In the genomic region with DNA sequence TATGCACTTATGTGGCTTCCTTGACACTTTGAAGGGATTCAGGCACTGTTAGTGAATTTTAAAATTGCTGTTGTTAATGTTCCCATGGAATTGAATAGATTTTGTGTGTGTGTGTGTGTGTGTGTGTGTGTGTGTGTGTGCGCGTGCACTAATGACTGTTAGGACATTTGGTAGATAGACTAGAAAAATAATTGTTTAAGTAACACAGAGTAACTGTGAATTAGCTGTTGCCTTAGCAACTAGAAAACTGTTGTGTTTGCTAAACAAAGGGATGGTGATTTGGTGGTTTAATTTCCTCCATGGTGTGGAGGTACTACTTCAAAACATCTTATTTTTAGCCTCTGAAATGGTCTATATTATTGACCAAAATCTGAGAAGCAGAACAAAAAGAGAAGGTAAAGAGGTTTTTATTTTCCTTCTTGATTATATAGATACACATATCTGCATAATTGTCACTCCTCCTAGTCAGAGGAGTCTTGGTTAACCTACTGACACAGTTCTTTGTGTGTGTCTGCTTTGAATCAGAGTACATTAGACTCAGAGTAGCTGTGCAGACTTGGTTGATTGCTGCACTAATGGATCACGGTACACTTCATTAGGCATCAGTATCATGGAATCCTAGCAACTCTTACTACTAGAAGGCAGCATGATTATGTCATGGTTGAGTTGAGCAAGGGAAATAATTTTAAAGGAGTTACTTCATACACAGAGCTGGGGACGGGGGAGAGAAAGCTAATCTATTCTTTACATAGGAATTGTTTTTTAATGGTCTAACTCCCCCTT, we compare ENCODE assay signal across 17 mouse cellular contexts. TPM values are rescaled to one million over a fixed set of nuclear protein-coding genes. Genes with fewer than 3 reads are reported as not detected.
DNase-seq lines count a peak whose midpoint lies in the region; ATAC-seq and TF ChIP-seq lines count a peak whose summit lies in the region.
"Had no signal": no experiment of that assay in that cellular context is flagged by ENCODE, and none has a peak within 500 bp of the region (broad histone marks: within the 10 kb centered on the region; RNA-seq: fewer than 3 reads in every experiment).

No protein-coding gene starts in this region.

- 81% methylated on average over 4 of the region's 4 CpGs for WGBS in embryonic facial prominence, embryonic 14.5 days
- WGBS in embryonic facial prominence, embryonic 10.5 days, result 90% methylated on average over 4 of the region's 4 CpGs
- 47% methylated on average over 4 of the region's 4 CpGs for WGBS in hindbrain, embryonic 14.5 days
- WGBS in midbrain, postnatal 0 days, result 74% methylated on average over 4 of the region's 4 CpGs

- H3K4me1 ChIP-seq in embryonic facial prominence, embryonic 14.5 days (ENCODE audit: control insufficient read depth, insufficient read depth, low read length), result no peaks in the 10 kb centered on the region; the same call in 1 of the 2 replicates
- no peaks in the 10 kb centered on the region for H3K4me1 ChIP-seq in embryonic facial prominence, embryonic 10.5 days
- H3K4me1 ChIP-seq in hindbrain, embryonic 14.5 days (replicated peaks; ENCODE audit: control insufficient read depth, insufficient read depth, low read length), result peaks cover 4% of the 10 kb centered on the region; the same call in 1 of the 2 replicates
- H3K4me1 ChIP-seq in midbrain, postnatal 0 days (ENCODE audit: insufficient read depth, low read length), result no peaks in the 10 kb centered on the region

- no peak overlapping the region for H3K4me2 ChIP-seq in embryonic facial prominence, embryonic 14.5 days (ENCODE audit: low read depth, low read length)
- H3K4me2 ChIP-seq in hindbrain, embryonic 14.5 days (replicated peaks), result no peak overlapping the region
- H3K4me2 ChIP-seq in midbrain, postnatal 0 days (ENCODE audit: low read depth, low read length, poor library complexity, severe bottlenecking), result no peak overlapping the region
- H3K4me2 ChIP-seq: heart, embryonic 11.5 days had no signal

- no peak for TF ChIP-seq CTCF in midbrain, postnatal 0 days (IDR thresholded peaks at IDR 0.05)

- DNase-seq in embryonic facial prominence, embryonic 14.5 days (ENCODE audit: low spot score), result no peak
- DNase-seq in embryonic facial prominence, embryonic 10.5 days (ENCODE audit: low spot score), result no peak
- peak; percentile 32 for DNase-seq in Muller cell, postnatal 12 days (ENCODE audit: inconsistent ontology term)
- DNase-seq in hindbrain, embryonic 14.5 days (ENCODE audit: low spot score), result no peak
- DNase-seq in midbrain, postnatal 0 days (ENCODE audit: low spot score), result peak; percentile 28
- DNase-seq in spleen, postnatal 4 days (ENCODE audit: low spot score in 2 of 2), result no peak
- no peak for DNase-seq in adrenal gland, postnatal 4 days (ENCODE audit: low spot score in 2 of 2)
- no peak for DNase-seq in urinary bladder, postnatal 25 days (ENCODE audit: low spot score)
- DNase-seq: cerebellum, adult 9-11 months; gastrocnemius, postnatal 10 days; heart, postnatal 36 days; kidney, adult 18-20 months; liver, postnatal 0 days; right cerebral cortex, postnatal 4 days; thymus, postnatal 14 days had no signal

- H3K9me3 ChIP-seq in embryonic facial prominence, embryonic 14.5 days (ENCODE audit: control insufficient read depth, low read length), result no peaks in the 10 kb centered on the region
- H3K9me3 ChIP-seq in embryonic facial prominence, embryonic 10.5 days, result no peaks in the 10 kb centered on the region
- no peaks in the 10 kb centered on the region for H3K9me3 ChIP-seq in hindbrain, embryonic 14.5 days (ENCODE audit: control insufficient read depth, low read length)
- H3K9me3 ChIP-seq in midbrain, postnatal 0 days (ENCODE audit: low read length), result no peaks in the 10 kb centered on the region

- no peaks in the 10 kb centered on the region for H3K27me3 ChIP-seq in embryonic facial prominence, embryonic 14.5 days (replicated peaks; ENCODE audit: control insufficient read depth, insufficient read depth, low read length)
- no peaks in the 10 kb centered on the region for H3K27me3 ChIP-seq in embryonic facial prominence, embryonic 10.5 days (replicated peaks; ENCODE audit: low read depth, poor library complexity, severe bottlenecking)
- H3K27me3 ChIP-seq in hindbrain, embryonic 14.5 days (ENCODE audit: control insufficient read depth, insufficient read depth, low read length), result no peaks in the 10 kb centered on the region
- no peaks in the 10 kb centered on the region for H3K27me3 ChIP-seq in midbrain, postnatal 0 days (ENCODE audit: insufficient read depth, low read length)

- H3K27ac ChIP-seq in embryonic facial prominence, embryonic 14.5 days (replicated peaks; ENCODE audit: low read depth, low read length), result no peak overlapping the region
- no peak overlapping the region for H3K27ac ChIP-seq in embryonic facial prominence, embryonic 10.5 days (replicated peaks)
- peak overlapping the region; percentile 71 for H3K27ac ChIP-seq in hindbrain, embryonic 14.5 days
- no peak overlapping the region for H3K27ac ChIP-seq in midbrain, postnatal 0 days (ENCODE audit: low read depth, low read length)
- H3K27ac ChIP-seq: left cerebral cortex, adult 2 months had no signal

- no peak overlapping the region for H3K9ac ChIP-seq in embryonic facial prominence, embryonic 14.5 days (ENCODE audit: low read depth, low read length)
- no peak overlapping the region for H3K9ac ChIP-seq in hindbrain, embryonic 14.5 days
- no peak overlapping the region for H3K9ac ChIP-seq in midbrain, postnatal 0 days (replicated peaks; ENCODE audit: low read length, poor library complexity, severe bottlenecking)
- H3K9ac ChIP-seq: liver, postnatal 0 days had no signal

- no peaks in the 10 kb centered on the region for H3K36me3 ChIP-seq in embryonic facial prominence, embryonic 14.5 days (ENCODE audit: control insufficient read depth, insufficient read depth, low read length)
- no peaks in the 10 kb centered on the region for H3K36me3 ChIP-seq in embryonic facial prominence, embryonic 10.5 days (replicated peaks)
- H3K36me3 ChIP-seq in hindbrain, embryonic 14.5 days (replicated peaks; ENCODE audit: control insufficient read depth, insufficient read depth), result no peaks in the 10 kb centered on the region
- H3K36me3 ChIP-seq in midbrain, postnatal 0 days (ENCODE audit: insufficient read depth, low read length), result no peaks in the 10 kb centered on the region

- peak; percentile 74; the same call in 1 of the 2 replicates for ATAC-seq in embryonic facial prominence, embryonic 14.5 days (ENCODE audit: low read depth)
- peak; percentile 76 for ATAC-seq in hindbrain, embryonic 14.5 days (ENCODE audit: low FRiP score)
- ATAC-seq in midbrain, postnatal 0 days (ENCODE audit: low FRiP score), result peak; percentile 36; the same call in 1 of the 2 replicates
- ATAC-seq: liver, postnatal 0 days had no signal

- no peak overlapping the region for H3K4me3 ChIP-seq in embryonic facial prominence, embryonic 14.5 days (ENCODE audit: low read depth, low read length)
- no peak overlapping the region for H3K4me3 ChIP-seq in embryonic facial prominence, embryonic 10.5 days
- H3K4me3 ChIP-seq in hindbrain, embryonic 14.5 days (replicated peaks; ENCODE audit: low read length), result no peak overlapping the region
- no peak overlapping the region for H3K4me3 ChIP-seq in midbrain, postnatal 0 days (ENCODE audit: low read depth, low read length)
- H3K4me3 ChIP-seq: left cerebral cortex, adult 2 months had no signal

RNA-seq across cellular contexts. Expression of gene Ggps1, which starts 50.6 kb away (rescaled TPM):
- 50.2 and 57.4 TPM in 2 replicates for polyA plus RNA-seq in embryonic facial prominence, embryonic 14.5 days (2014; fragmentation: Nextera tagmentation; extraction: Ambion mirVana)
- 60.7 and 61.0 TPM in 2 replicates for polyA plus RNA-seq in embryonic facial prominence, embryonic 10.5 days (2016; fragmentation: Nextera tagmentation; extraction: Ambion mirVana)
- polyA plus RNA-seq in hindbrain, embryonic 14.5 days (2014; fragmentation: Nextera tagmentation; extraction: Ambion mirVana), result 87.9 and 88.6 TPM in 2 replicates
- 88.5 and 96.8 TPM in 2 replicates for total RNA-seq in midbrain, postnatal 0 days (2014; rRNA removed)
- 77.3 and 78.6 TPM in 2 replicates for polyA plus RNA-seq in midbrain, postnatal 0 days (2015; fragmentation: Nextera tagmentation; extraction: Ambion mirVana)
- total RNA-seq in adrenal gland, postnatal 4 days (2021), result 10 to 100 TPM; 41.8 to 45.9 TPM

RNA-seq across cellular contexts. Expression of gene Arid4b, which starts 50.9 kb away (rescaled TPM):
- polyA plus RNA-seq in embryonic facial prominence, embryonic 14.5 days (2014; fragmentation: Nextera tagmentation; extraction: Ambion mirVana), result 50.0 and 60.8 TPM in 2 replicates
- polyA plus RNA-seq in embryonic facial prominence, embryonic 10.5 days (2016; fragmentation: Nextera tagmentation; extraction: Ambion mirVana), result 78.5 and 79.2 TPM in 2 replicates
- polyA plus RNA-seq in hindbrain, embryonic 14.5 days (2014; fragmentation: Nextera tagmentation; extraction: Ambion mirVana), result 62.6 and 65.8 TPM in 2 replicates
- 25.6 and 30.2 TPM in 2 replicates for total RNA-seq in midbrain, postnatal 0 days (2014; rRNA removed)
- 58.0 and 61.7 TPM in 2 replicates for polyA plus RNA-seq in midbrain, postnatal 0 days (2015; fragmentation: Nextera tagmentation; extraction: Ambion mirVana)
- 10 to 100 TPM; 42.0 to 45.9 TPM for total RNA-seq in adrenal gland, postnatal 4 days (2021)

Comparison
In these comparisons a context has a peak if more than half of its experiments do, and no peak if none do; other contexts are left out.
1. DNase-seq: peak in Muller cell, postnatal 12 days (single experiment) and midbrain, postnatal 0 days (single experiment); none in embryonic facial prominence, embryonic 14.5 days (single experiment), embryonic facial prominence, embryonic 10.5 days (single experiment), hindbrain, embryonic 14.5 days (single experiment), spleen, postnatal 4 days (0 of 2), adrenal gland, postnatal 4 days (0 of 2) and urinary bladder, postnatal 25 days (single experiment).
2. Peak in every context shown above with its lines, with median percentiles within 50 percentile points of each other: ATAC-seq.